Mouse (Mus musculus) macrophage (primary cell): ENCODE measurements around the gene Hoxa4. TPM values are rescaled to one million over a fixed set of nuclear protein-coding genes. Genes with fewer than 3 reads are reported as not detected.

ENCODE experiments used
- H3K27ac ChIP-seq: fragments of 350-480 bp; formaldehyde crosslinking; 2 replicates; pipeline ENCODE4 v1.9.0; 2021
- H3K36me3 ChIP-seq: fragments of 350-480 bp; formaldehyde crosslinking; 2 replicates; pipeline ENCODE4 v1.9.0; 2021; ENCODE audit errors: inconsistent target
- H3K4me3 ChIP-seq: fragments of 350-480 bp; formaldehyde crosslinking; 2 replicates; pipeline ENCODE4 v1.9.0; 2021; ENCODE audit errors: inconsistent target
- H3K79me2 ChIP-seq: fragments of 350-480 bp; formaldehyde crosslinking; 2 replicates; pipeline ENCODE4 v1.9.0; 2021; ENCODE audit errors: inconsistent target
- WGBS: methylation state at CpG from one replicate; pipeline ENCODE4 v1.1.7; 2026; ENCODE audit warnings: inconsistent platforms; ENCODE audit not compliant: missing documents; 5-methylcytosine and 5-hydroxymethylcytosine counted together
- polyA plus RNA-seq: library from polyadenylated mRNA; stranded (reverse); fragments of 250-400 nt; gene quantifications from 3 replicates; pipeline ENCODE4 v1.2.4, GENCODE M21; 2018; ENCODE audit warnings: inconsistent platforms

Gene Hoxa4
- polyA plus RNA-seq, 1 experiment from 2014 or later, result 0.34 TPM

DNA sequence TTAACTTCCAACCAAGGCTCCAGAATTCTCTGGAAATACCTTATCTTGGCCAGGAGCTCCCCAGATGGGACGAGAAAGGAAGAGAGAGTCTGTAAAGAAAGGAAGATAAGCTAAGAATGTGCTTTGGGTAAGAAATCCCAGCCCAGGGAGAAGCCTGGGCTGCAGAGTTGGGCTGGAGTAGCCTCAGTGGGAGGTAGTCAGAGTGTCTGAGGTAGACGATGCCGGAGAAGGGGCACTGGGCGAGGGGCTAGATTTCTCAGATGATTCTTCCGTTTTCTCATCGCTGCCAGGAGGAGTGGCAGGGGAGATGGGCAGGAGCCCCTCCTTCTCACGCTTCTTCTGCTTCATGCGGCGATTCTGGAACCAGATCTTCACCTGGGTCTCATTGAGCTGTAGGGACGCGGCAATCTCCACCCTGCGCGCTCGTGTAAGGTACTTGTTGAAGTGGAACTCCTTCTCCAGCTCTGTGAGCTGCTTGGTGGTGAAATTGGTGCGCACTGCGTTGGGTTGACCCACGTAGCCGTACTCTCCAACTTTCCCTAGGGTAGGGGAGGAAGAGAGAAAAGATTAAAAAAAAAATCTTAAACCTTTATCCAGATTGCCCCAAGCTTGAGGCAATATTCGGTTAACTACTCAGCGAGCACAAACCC is 34.9 kb downstream of the Hoxa4 start:
- H3K27ac ChIP-seq, result no peak overlapping the region
- peaks cover 6% of the 10 kb centered on the region; the same call in 1 of the 2 replicates for H3K79me2 ChIP-seq
- H3K4me3 ChIP-seq, result no peak overlapping the region
- H3K36me3 ChIP-seq, result no peaks in the 10 kb centered on the region
- WGBS, result 40% methylated on average over 20 of the region's 20 CpGs

DNA sequence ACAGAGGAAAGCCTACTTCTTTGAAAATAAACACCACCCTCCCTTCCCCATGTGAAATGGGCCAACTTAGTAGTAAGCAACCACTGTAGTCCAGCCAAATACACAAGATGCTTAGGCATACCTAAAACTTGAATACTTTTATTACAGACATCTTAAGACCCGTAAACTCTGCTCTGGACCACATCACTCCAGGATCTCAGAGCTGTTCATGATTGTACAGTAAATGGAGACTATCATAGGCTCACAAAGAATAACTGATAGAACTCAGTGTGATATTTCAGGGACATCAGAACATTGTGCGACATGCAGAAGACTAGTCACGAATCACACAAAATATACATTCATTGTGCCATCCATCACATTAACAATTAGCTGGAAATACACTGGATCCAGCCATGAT is 36.1 kb downstream of the Hoxa4 start:
- no peak overlapping the region for H3K4me3 ChIP-seq
- H3K36me3 ChIP-seq, result no peaks in the 10 kb centered on the region
- 96% methylated on average over 3 of the region's 3 CpGs for whole genome bisulfite sequencing
- H3K27ac ChIP-seq, result no peak overlapping the region
- H3K79me2 ChIP-seq, result peaks cover 6% of the 10 kb centered on the region; the same call in 1 of the 2 replicates

GRCm38 (mm10) chr6:52154044-52154443 is 37.5 kb downstream of the Hoxa4 start:
- Histone ChIP-seq H3K27ac (no peak overlapping the region), H3K79me2 (no peaks in the 10 kb centered on the region), H3K36me3 (no peaks in the 10 kb centered on the region), H3K4me3 (no peak overlapping the region)
- WGBS, result 85% methylated on average over 5 of the region's 5 CpGs

DNA sequence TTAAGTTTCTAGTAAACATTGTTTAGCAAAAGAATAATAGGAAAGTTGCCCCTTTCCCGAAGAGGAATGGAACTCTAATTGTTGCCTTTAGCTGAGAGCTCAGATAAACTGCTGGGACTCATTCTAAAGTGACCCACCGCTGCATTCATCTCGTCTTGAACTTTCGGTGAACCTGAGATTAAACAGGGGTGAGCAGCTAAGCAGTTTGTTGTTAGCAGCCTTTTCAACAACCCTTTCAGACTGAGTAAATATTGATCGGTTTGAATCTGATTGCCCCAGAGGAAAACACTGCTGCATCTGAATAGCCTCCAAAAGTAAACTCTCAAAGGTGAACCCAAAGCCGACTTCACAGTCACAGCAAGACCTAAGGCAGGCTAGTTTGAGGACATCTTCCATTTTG is 38.3 kb downstream of the Hoxa4 start:
- H3K36me3 ChIP-seq, result no peaks in the 10 kb centered on the region
- H3K4me3 ChIP-seq, result no peak overlapping the region
- H3K79me2 ChIP-seq, result no peaks in the 10 kb centered on the region
- WGBS, result 49% methylated on average over 6 of the region's 6 CpGs
- H3K27ac ChIP-seq, result no peak overlapping the region

- Histone ChIP-seq H3K27ac (no peak overlapping the region), H3K36me3 (no peaks in the 10 kb centered on the region), H3K4me3 (no peak overlapping the region), H3K79me2 (no peaks in the 10 kb centered on the region)
- 61% methylated on average over 16 of the region's 16 CpGs for WGBS
Measured at GRCm38 (mm10) chr6:52152226-52153193, 39.0 kb downstream of the Hoxa4 start.

DNA sequence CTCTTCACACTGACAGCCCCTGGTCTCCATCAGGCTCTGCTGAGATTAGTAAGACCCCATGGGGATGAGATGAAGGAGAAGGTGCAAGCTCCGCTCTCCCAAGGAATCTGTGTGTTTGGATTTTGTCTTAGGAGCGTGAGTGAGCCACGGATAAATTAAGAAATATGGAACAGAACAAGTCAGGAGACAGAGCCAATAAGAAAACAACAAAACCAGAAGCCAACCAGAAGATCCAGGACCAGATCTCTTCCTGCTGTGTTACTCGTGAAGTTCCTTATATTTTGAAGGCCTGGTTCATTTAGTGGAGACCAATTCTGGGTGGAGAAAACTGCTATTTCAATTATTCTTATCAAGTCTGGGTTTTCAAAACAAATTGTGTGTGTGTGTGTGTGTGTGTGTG is 40.0 kb downstream of the Hoxa4 start:
- H3K4me3 ChIP-seq, result no peak overlapping the region
- H3K79me2 ChIP-seq, result no peaks in the 10 kb centered on the region
- no peaks in the 10 kb centered on the region for H3K36me3 ChIP-seq
- no peak overlapping the region for H3K27ac ChIP-seq
- 27% methylated on average over 3 of the region's 4 CpGs for WGBS

DNA sequence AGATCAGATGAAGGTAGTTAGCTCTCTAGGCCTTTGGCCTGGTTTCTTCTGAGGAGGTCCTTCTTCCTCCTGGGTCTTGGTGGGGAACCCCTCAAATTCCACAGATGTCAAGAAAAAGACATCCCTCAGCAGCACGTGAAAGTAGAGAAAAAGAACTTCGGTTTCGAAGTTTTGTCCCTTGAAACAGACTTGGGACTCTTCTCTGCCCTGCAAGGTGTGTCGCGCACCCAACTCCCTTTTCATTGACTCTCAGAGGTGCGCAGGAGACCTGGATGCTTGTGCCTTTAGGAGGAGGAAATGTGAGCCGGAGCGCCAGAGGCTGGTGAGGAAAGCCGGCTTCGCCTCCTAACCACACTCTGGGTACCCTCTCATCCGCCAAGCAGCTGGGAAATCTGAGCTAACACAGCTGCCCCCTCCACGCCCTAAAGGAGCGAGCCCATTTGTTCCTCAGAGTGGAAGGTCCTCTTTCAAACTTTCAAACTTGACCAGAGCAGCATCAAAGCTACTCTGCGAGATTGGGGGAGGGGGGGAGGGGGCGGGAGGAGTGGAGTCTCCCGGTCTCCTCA is 41.1 kb downstream of the Hoxa4 start:
- Histone ChIP-seq H3K79me2 (no peaks in the 10 kb centered on the region), H3K27ac (no peak overlapping the region), H3K36me3 (no peaks in the 10 kb centered on the region), H3K4me3 (no peak overlapping the region)
- WGBS, result 28% methylated on average over 16 of the region's 16 CpGs

Other genes starting within 250 kb of the Hoxa4 start
- 179 to 449 TPM (median 180 TPM) in 3 replicates for gene Skap2, start 179.2 kb downstream of the Hoxa4 start, polyA plus RNA-seq
- gene Hoxa1, start 33.4 kb downstream of the Hoxa4 start, polyA plus RNA-seq, result 0.52 to 0.95 TPM (median 0.54 TPM) in 3 replicates
- gene Hoxa2, start 26.9 kb downstream of the Hoxa4 start, polyA plus RNA-seq, result not detected in 3 replicates
- not detected in 3 replicates for gene 5730596B20Rik, start 14.3 kb downstream of the Hoxa4 start, polyA plus RNA-seq
- gene Hoxa5, start 12.8 kb upstream of the Hoxa4 start, polyA plus RNA-seq, result 0.16 TPM in 1 of 3 replicates, not detected in the others
- gene Hoxa6, start 17.0 kb upstream of the Hoxa4 start, polyA plus RNA-seq, result not detected in 3 replicates
- gene Hoxa3, start 21.6 kb upstream of the Hoxa4 start, polyA plus RNA-seq, result 0.04 TPM in 1 of 3 replicates, not detected in the others
- not detected in 3 replicates for gene Gm28308, start 21.6 kb upstream of the Hoxa4 start, polyA plus RNA-seq
- gene Hoxa7, start 30.1 kb upstream of the Hoxa4 start, polyA plus RNA-seq, result 0.25 to 0.75 TPM (median 0.40 TPM) in 3 replicates
- 0.11 TPM in 1 of 3 replicates, not detected in the others for gene Hoxa9, start 39.3 kb upstream of the Hoxa4 start, polyA plus RNA-seq
- not detected in 3 replicates for gene Hoxa10, start 49.1 kb upstream of the Hoxa4 start, polyA plus RNA-seq
- not detected in 3 replicates for gene Hoxa11, start 54.1 kb upstream of the Hoxa4 start, polyA plus RNA-seq
- gene Hoxa13, start 69.1 kb upstream of the Hoxa4 start, polyA plus RNA-seq, result not detected in 3 replicates
- gene Evx1, start 121.7 kb upstream of the Hoxa4 start, polyA plus RNA-seq, result not detected in 3 replicates